Mouse (Mus musculus): ENCODE measurements around the gene Smpd4. TPM values are rescaled to one million over a fixed set of nuclear protein-coding genes. Genes with fewer than 3 reads are reported as not detected.

Smpd4 gene
- polyA plus RNA-seq, 1 experiment from 2014 or later: 34.9 TPM

DNA sequence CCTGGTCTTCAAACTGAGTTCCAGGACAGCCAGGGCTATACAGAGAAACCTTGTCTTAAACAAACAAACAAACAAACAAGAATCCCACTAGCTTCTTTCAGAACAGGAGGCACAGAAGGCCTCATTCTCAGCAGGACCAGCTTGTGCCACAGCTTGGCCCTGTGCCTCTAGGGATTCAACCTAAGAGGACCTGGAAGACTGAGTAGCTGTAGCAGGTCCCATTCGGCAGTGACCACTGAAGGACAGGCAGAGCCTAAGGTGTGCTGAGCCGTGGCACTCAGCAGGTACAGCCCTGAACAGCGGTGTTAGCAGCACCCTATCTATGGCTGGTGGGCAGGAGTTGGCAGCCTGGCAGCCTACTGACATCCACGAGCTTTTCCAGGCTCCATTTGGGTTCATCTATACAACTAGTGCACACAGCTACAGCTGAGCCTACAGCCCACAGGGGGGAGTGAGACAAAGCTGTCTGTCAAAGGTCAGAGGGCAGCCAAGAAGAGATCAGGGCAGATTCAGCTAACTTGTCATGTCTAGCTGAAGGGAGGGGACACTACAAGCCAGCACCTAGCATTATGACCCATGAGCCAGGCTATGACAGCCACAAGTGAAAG is 35.1 kb downstream of the Smpd4 start:
- Histone ChIP-seq H3K4me1 (ENCODE audit: control insufficient read depth, insufficient read depth, low read length) (peaks cover 13% of the 10 kb centered on the region), H3K4me2 (no peak overlapping the region), H3K9ac (ENCODE audit: low read depth, low read length) (no peak overlapping the region), H3K36me3 (ENCODE audit: control insufficient read depth, insufficient read depth, low read length) (peaks cover 37% of the 10 kb centered on the region), H3K27ac (ENCODE audit: low read depth, low read length) (no peak overlapping the region), H3K9me3 (replicated peaks; ENCODE audit: control insufficient read depth, low read length) (no peaks in the 10 kb centered on the region), H3K4me3 (ENCODE audit: low read depth, low read length) (no peak overlapping the region), H3K27me3 (ENCODE audit: control insufficient read depth, insufficient read depth, low read length) (no peaks in the 10 kb centered on the region)
- WGBS (ENCODE audit: insufficient replicate concordance): 89% methylated on average over 4 of the region's 4 CpGs
- no peak for ATAC-seq (replicated peaks; ENCODE audit: insufficient number of reproducible peaks, low FRiP score, low TSS enrichment)

DNA sequence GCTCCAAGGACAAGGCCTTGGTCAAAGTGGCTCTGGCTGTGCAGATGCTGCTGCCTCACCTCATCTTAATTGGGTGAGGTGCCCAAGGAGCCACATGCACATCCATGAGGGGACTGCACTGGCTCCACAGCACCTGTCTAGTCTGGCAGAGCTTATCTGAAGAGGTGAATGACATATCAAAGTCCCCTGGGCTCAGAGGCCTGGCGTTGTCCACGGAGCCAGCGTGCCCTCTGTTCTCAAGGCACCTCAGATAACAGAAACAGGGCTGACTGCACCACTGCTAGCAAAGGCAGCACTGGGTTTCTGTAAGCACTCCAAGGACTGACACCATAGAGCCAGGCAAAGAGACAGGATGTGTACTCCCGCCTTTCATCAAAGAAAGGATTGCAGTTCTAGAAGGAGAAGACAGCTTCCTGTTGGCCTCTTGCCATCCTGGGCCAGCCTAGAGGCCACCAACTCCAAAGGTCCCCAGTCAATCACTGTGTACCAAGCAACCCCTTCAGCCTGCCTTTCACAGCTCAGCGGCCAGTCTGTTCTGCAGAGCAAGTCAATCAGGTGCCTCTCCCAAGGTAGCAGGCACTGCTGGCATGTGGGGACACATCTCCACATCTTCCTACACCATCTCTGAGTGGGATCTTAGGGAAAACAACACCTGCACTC is 37.2 kb downstream of the Smpd4 start:
- Histone ChIP-seq H3K4me2 (no peak overlapping the region), H3K4me1 (ENCODE audit: control insufficient read depth, insufficient read depth, low read length) (peaks cover 13% of the 10 kb centered on the region), H3K4me3 (ENCODE audit: low read depth, low read length) (no peak overlapping the region), H3K27ac (ENCODE audit: low read depth, low read length) (peak overlapping the region; percentile 7; the same call in 1 of the 2 replicates), H3K36me3 (ENCODE audit: control insufficient read depth, insufficient read depth, low read length) (peaks cover 30% of the 10 kb centered on the region), H3K9me3 (replicated peaks; ENCODE audit: control insufficient read depth, low read length) (no peaks in the 10 kb centered on the region), H3K9ac (ENCODE audit: low read depth, low read length) (no peak overlapping the region), H3K27me3 (ENCODE audit: control insufficient read depth, insufficient read depth, low read length) (no peaks in the 10 kb centered on the region)
- ATAC-seq (replicated peaks; ENCODE audit: insufficient number of reproducible peaks, low FRiP score, low TSS enrichment): no peak
- 45% methylated on average over 5 of the region's 5 CpGs for WGBS (ENCODE audit: insufficient replicate concordance)

DNA sequence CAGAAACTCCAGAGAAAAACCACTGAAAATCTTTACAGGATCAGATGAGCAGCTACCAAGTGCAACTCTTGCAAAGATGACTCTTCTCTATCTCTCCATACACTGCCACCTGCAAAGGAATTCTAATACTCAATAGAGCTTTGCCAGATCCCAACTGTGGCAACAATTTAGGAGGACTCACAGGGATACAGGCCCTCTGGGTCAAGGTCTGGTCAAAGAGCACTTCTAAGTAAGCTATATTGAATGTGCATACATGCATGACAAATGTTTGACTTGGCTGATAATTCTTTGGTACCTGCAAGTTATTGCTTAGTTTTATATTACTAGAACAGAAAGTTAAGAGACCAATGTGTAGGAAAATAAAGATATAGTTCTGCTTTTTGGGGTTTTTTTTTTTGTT is 46.4 kb downstream of the Smpd4 start:
- H3K4me2 ChIP-seq: no peak overlapping the region
- ATAC-seq (replicated peaks; ENCODE audit: insufficient number of reproducible peaks, low FRiP score, low TSS enrichment): no peak
- no peak overlapping the region for H3K4me3 ChIP-seq (ENCODE audit: low read depth, low read length)
- H3K36me3 ChIP-seq (ENCODE audit: control insufficient read depth, insufficient read depth, low read length): peaks cover 14% of the 10 kb centered on the region
- H3K4me1 ChIP-seq (ENCODE audit: control insufficient read depth, insufficient read depth, low read length): no peaks in the 10 kb centered on the region
- H3K27ac ChIP-seq (ENCODE audit: low read depth, low read length): no peak overlapping the region
- H3K9me3 ChIP-seq (replicated peaks; ENCODE audit: control insufficient read depth, low read length): no peaks in the 10 kb centered on the region
- no peaks in the 10 kb centered on the region for H3K27me3 ChIP-seq (ENCODE audit: control insufficient read depth, insufficient read depth, low read length)
- no peak overlapping the region for H3K9ac ChIP-seq (ENCODE audit: low read depth, low read length)

DNA sequence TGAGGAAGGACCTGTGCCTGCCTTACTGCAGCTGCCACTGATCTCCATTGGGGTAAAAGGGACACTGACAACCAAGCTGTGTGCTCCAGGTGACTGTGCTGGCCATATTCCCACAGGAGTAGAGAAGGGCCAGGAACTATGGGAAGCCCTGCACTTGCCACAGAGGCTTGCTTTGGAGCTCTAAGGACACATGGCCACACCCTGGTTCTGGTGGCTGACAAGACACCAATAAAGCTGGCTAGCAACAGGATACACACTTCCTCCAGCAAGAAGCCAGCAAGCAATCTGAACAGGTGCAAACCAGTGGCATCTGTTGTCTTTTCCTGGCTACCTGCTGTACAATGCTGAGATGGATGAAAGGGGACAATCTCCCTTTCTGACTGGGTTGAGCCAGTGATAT is 50.7 kb downstream of the Smpd4 start:
- H3K9me3 ChIP-seq (replicated peaks; ENCODE audit: control insufficient read depth, low read length): no peaks in the 10 kb centered on the region
- H3K27ac ChIP-seq (ENCODE audit: low read depth, low read length): no peak overlapping the region
- no peak for ATAC-seq (replicated peaks; ENCODE audit: insufficient number of reproducible peaks, low FRiP score, low TSS enrichment)
- H3K4me3 ChIP-seq (ENCODE audit: low read depth, low read length): no peak overlapping the region
- no peaks in the 10 kb centered on the region for H3K27me3 ChIP-seq (ENCODE audit: control insufficient read depth, insufficient read depth, low read length)
- H3K9ac ChIP-seq (ENCODE audit: low read depth, low read length): no peak overlapping the region
- no peaks in the 10 kb centered on the region for H3K4me1 ChIP-seq (ENCODE audit: control insufficient read depth, insufficient read depth, low read length)
- no peak overlapping the region for H3K4me2 ChIP-seq
- H3K36me3 ChIP-seq (ENCODE audit: control insufficient read depth, insufficient read depth, low read length): peaks cover 19% of the 10 kb centered on the region

Other genes with a start within 250 kb of the Smpd4 start
- gene Snap29, start 213.4 kb upstream of the Smpd4 start, polyA plus RNA-seq (2014; fragmentation: Nextera tagmentation; extraction: Ambion mirVana): 6.0 and 6.5 TPM in 2 replicates
- gene Pi4ka, start 213.0 kb upstream of the Smpd4 start, polyA plus RNA-seq (2014; fragmentation: Nextera tagmentation; extraction: Ambion mirVana): 36.8 and 38.3 TPM in 2 replicates
- gene Crkl, start 167.4 kb upstream of the Smpd4 start, polyA plus RNA-seq (2014; fragmentation: Nextera tagmentation; extraction: Ambion mirVana): 47.8 and 49.6 TPM in 2 replicates
- gene Aifm3, start 129.7 kb upstream of the Smpd4 start, polyA plus RNA-seq (2014; fragmentation: Nextera tagmentation; extraction: Ambion mirVana): 0.54 and 0.68 TPM in 2 replicates
- gene Lztr1, start 110.7 kb upstream of the Smpd4 start, polyA plus RNA-seq (2014; fragmentation: Nextera tagmentation; extraction: Ambion mirVana): 46.6 and 47.4 TPM in 2 replicates
- 31.4 and 34.0 TPM in 2 replicates for gene Thap7, start 88.2 kb upstream of the Smpd4 start, polyA plus RNA-seq (2014; fragmentation: Nextera tagmentation; extraction: Ambion mirVana)
- not detected in 2 replicates for gene Lrrc74b, start 58.1 kb upstream of the Smpd4 start, polyA plus RNA-seq (2014; fragmentation: Nextera tagmentation; extraction: Ambion mirVana)
- gene P2rx6, start 57.5 kb upstream of the Smpd4 start, polyA plus RNA-seq (2014; fragmentation: Nextera tagmentation; extraction: Ambion mirVana): 0.51 and 0.70 TPM in 2 replicates
- 5.4 and 6.2 TPM in 2 replicates for gene Slc7a4, start 36.1 kb upstream of the Smpd4 start, polyA plus RNA-seq (2014; fragmentation: Nextera tagmentation; extraction: Ambion mirVana)
- gene Ccdc74a, start 27.1 kb downstream of the Smpd4 start, polyA plus RNA-seq (2014; fragmentation: Nextera tagmentation; extraction: Ambion mirVana): 3.7 and 5.3 TPM in 2 replicates
- gene Med15, start 113.5 kb downstream of the Smpd4 start, polyA plus RNA-seq (2014; fragmentation: Nextera tagmentation; extraction: Ambion mirVana): 31.6 and 32.9 TPM in 2 replicates
- gene Klhl22, start 140.3 kb downstream of the Smpd4 start, polyA plus RNA-seq (2014; fragmentation: Nextera tagmentation; extraction: Ambion mirVana): 43.2 and 44.1 TPM in 2 replicates
- 7.2 and 9.6 TPM in 2 replicates for gene Scarf2, start 177.9 kb downstream of the Smpd4 start, polyA plus RNA-seq (2014; fragmentation: Nextera tagmentation; extraction: Ambion mirVana)
- 0.13 TPM in 1 of 2 replicates, not detected in the other for gene B830017H08Rik, start 213.8 kb downstream of the Smpd4 start, polyA plus RNA-seq (2014; fragmentation: Nextera tagmentation; extraction: Ambion mirVana)
- 1.0 and 1.9 TPM in 2 replicates for gene Car15, start 219.0 kb downstream of the Smpd4 start, polyA plus RNA-seq (2014; fragmentation: Nextera tagmentation; extraction: Ambion mirVana)